Mouse (Mus musculus) brain, embryonic 14.5 days (tissue): ENCODE data around the gene Tspan31. TPM values are rescaled to one million over a fixed set of nuclear protein-coding genes. Genes with fewer than 3 reads are reported as not detected.
A peak's percentile ranks its signal among the peaks of the same experiment; 100 is the strongest.

ENCODE experiments used
- DNase-seq: peaks from one replicate; pipeline ENCODE4 v3.0.0-alpha.2; 2011; ENCODE audit warnings: low read depth
- CTCF ChIP-seq: fragments of 200-500 bp; IDR thresholded peaks from 2 replicates; pipeline ENCODE4 v1.5.1; 2012; ENCODE audit warnings: inconsistent platforms, mild to moderate bottlenecking, moderate library complexity, borderline replicate concordance; ENCODE audit not compliant: insufficient read depth, insufficient read length; ENCODE audit errors: extremely low read depth
- POLR2A ChIP-seq: fragments of 200-500 bp; IDR thresholded peaks from 2 replicates; pipeline ENCODE4 v1.6.1; 2012; ENCODE audit warnings: mild to moderate bottlenecking, inconsistent platforms, borderline replicate concordance; ENCODE audit not compliant: poor library complexity, insufficient read depth, insufficient read length, severe bottlenecking; ENCODE audit errors: extremely low read depth
- polyA plus RNA-seq: library from polyadenylated mRNA; depleted of rRNA; stranded (reverse); fragments of >200 nt; gene quantifications from 2 replicates; pipeline ENCODE4 v1.2.3, GENCODE M21; 2012; rRNA removed

Tspan31 gene
- polyA plus RNA-seq, 1 experiment, result 96.5 TPM

DNA sequence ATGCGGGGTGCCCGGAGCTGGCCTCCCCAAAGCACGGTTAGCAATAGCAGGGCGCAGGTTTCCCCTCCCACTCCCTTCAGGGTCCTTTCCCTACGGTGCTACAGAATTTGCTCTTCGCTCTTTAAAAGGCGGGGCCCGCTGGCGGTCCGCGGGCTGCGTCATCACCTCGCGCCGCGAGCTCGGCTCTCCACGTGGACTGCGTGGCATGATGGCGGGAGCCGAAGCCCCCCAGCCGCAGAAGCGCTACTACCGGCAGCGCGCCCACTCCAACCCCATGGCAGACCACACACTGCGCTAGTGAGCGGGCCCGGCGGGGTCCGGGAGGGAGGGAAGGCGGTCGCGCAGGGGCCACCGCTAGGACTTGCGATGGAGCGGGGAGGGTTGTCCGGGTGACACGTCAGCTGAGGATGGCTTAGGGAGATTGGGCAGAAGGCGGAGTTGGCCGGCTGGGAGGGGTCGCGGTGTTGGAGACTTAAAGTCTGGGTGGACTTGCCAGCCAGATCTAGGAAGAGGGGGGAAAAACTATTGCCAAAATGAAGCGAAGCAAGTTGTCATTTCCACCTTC is 28.2 kb downstream of the Tspan31 start:
- DNase-seq, result peak; percentile 96
- TF ChIP-seq CTCF (no peak), POLR2A (no peak)

DNA sequence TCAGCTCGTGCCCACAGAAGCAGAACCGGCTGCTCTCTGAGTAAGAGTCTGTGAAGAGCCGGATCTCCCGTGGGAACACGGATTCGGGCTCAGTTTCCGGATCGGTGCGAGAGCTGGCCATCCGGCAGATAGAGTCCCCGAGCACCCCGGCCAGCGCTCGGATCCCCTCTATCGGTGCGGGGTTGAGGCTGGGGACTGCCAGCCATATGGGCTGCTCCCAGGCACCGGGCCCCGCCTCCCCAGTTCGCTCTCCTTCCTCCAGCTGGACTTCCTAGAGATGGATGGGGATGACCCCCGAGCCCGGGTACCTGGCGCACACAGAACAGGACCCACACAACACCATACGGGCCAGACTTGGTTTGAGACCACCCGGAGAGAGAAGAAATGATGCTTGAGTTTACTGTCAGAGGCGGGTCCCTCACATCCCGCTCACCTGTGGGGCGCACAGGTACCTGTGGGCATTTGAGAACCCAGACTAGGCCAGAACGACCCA is 28.7 kb downstream of the Tspan31 start, which contains the start of the genes Mettl1 and Eef1akmt3:
Gene Mettl1, plus strand, starts transcription at position 141 of the 493 bp plus-strand sequence.
Gene Eef1akmt3, minus strand, starts transcription at position 240 of the 493 bp plus-strand sequence.
- no peak for DNase-seq
- no peak for TF ChIP-seq CTCF
- TF ChIP-seq POLR2A, result no peak

DNA sequence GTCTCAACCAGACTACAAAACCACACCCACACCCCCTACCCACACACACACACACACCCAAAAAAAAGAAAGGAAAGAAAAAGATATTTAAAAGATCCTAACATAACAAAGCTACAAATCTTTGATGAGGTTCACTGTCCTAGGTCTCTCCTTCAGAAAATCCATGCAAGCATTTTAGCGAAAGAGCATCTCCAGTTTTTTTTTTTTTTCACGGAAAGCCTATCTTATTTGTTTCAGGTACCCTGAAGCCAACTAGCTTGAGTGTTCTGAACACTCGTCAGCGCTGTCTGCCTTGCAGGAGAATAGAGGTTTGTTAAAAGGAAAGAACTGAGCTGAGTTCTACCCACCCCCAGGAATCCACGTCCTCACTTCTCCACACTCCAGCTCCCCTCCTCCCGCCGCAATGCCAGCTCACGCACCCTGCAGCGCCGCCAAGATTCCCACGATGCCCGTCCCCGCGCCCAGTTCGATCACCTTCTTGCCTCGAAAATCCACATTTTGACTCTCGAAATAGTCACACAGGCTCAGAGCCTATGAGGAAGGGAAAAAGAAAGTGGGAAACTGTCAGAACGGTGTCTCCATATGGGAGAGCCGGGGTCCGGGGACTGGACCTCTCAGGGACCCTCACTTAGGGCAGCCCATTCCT is 29.4 kb downstream of the Tspan31 start:
- no peak for DNase-seq
- TF ChIP-seq POLR2A (no peak), CTCF (no peak)

DNA sequence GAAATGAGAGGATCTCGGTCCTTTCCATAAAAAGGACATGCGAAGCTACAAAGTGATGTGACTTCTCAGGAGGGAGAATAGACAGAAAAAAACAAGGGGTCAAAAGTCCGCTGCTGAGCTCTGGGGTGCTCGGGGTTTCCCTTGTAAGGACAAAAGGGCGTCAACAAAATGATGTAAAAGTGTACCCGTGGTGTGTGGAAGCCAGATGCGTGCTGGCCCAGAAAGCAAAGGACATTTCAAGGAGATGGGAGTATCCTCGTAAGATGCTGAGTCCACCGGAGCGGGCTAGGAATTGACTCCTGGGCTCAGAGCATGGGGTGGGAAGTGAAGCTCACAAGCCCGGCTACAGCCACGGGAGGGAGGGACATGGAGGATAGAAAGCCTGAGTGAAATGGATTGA is 32.4 kb downstream of the Tspan31 start:
- DNase-seq, result no peak
- TF ChIP-seq POLR2A, result no peak
- TF ChIP-seq CTCF, result no peak

DNA sequence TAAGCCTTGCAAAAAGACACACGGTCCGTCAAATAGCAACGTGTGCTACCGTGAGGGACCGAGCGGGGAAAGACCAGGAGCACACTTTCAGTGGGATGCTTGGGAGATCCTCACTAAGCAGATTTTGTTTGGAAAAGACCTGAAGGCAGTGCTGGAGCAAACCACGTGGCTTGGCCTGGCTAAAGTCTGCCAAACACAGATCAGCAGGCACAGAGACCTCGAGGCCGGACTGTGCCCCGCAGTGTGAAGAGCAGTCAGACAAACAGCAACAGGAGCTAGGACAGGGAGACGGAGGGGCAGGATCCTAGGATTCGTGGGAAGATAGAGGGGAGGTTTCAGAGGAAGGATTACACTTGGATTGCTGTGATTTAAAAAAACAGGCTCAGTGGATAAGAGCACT is 33.8 kb downstream of the Tspan31 start:
- no peak for TF ChIP-seq CTCF
- no peak for DNase-seq

DNA sequence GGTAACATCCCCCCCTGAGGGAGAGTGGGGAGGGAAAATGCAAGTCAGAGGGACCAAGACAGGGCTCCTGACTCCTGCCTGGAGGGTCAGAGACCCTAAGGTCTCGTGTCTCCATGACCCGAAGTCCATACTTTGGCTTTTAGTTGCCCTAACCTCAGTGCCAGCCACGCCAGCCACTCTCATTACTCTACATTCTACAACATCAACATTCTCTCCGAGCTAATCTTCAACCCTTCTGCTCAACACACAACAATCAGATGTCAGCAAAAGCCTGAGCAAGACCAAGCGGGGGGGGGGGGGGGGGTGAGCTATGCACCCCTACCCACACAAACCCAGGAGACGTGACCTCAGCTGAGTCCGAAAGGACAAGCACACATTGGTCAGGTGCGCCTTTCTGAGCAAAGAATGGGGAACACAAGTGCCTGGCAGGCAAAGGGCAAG is 36.7 kb downstream of the Tspan31 start:
- DNase-seq, result no peak
- no peak for TF ChIP-seq POLR2A
- no peak for TF ChIP-seq CTCF

DNA sequence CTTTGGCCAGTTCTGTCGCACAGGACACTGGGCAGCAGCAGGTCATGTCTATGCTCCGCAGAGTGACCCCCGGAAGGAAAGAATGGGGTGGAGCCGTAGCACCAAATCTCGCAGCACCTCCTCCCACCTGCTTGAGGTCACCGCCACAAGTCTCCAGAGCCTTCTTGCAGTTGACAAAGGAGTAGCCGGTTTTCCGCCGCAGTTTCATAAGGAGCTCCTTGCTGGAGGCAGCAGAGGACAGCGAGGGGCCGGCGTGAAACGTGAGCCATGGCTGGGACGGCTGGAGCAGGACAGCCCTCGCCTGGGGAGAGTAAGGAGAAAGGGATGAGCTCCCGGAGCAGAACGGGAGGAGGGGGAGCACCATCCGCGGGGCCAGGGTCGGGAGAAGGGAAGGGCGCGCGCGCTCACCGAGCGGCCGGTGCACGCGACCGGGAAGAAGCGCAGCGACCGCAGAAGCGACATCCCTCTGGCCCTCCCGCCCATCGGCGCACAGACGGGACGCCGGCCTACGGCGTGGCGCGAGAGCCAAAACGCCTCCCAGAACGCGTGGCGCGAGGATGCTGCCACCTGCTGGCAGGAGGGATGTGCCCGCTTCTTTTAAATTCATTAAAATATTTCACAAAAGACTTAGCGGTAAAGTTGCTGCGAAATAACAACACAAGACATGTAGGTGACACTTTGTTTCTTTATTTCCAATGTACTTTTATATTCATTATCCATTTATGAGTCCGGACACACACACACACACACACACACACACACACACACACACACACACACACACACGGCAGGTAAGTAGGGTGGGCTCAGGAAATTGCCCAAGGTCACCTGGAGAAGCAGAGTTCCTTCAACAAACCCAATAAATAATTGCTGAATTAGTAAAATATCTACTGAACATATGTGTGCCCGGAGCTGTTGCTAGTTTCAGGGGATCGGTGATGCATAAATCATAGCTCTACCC is 39.4 kb downstream of the Tspan31 start, which contains the start of gene Tsfm:
Gene Tsfm, minus strand, starts transcription at position 505 of the 961 bp plus-strand sequence.
- TF ChIP-seq CTCF (peak; percentile 97), POLR2A (peak; percentile 85)
- peak; percentile 97 for DNase-seq

DNA sequence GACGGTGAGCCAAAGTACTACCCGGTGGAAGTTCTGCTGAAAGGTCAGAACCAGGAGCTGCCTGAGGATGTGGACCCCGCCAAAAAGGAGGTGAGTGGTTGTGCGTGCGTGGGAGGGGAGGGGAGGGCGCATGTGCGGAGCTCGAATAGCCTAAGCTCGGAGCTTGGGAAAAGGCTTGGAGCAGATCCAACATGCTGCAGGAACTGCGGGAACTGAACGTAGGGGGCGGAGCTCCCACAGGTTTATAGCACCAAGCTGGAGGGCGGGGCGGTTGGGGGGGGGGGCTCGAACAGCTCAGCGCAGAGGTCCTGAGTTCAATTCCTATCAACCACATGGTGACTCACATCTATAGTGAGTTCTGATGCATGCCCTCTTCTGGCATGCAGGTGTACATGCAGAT is 51.6 kb downstream of the Tspan31 start:
- DNase-seq, result no peak
- TF ChIP-seq CTCF, result no peak
- no peak for TF ChIP-seq POLR2A

Other genes starting within 250 kb of the Tspan31 start
- 8.6 and 9.6 TPM in 2 replicates for gene Atp23, start 168.9 kb downstream of the Tspan31 start, polyA plus RNA-seq
- 73.2 and 79.8 TPM in 2 replicates for gene Ctdsp2, start 91.5 kb downstream of the Tspan31 start, polyA plus RNA-seq
- gene Avil, start 69.6 kb downstream of the Tspan31 start, polyA plus RNA-seq, result 0.28 and 1.7 TPM in 2 replicates
- gene Tsfm, start 39.4 kb downstream of the Tspan31 start, polyA plus RNA-seq, result 41.2 and 52.3 TPM in 2 replicates
- 15.8 and 19.4 TPM in 2 replicates for gene Mettl1, start 28.9 kb downstream of the Tspan31 start, polyA plus RNA-seq
- gene Eef1akmt3, start 28.8 kb downstream of the Tspan31 start, polyA plus RNA-seq, result 0.19 and 0.40 TPM in 2 replicates
- gene Cyp27b1, start 22.0 kb downstream of the Tspan31 start, polyA plus RNA-seq, result 0.63 and 0.97 TPM in 2 replicates
- gene March9, start 10.1 kb downstream of the Tspan31 start, polyA plus RNA-seq, result 35.9 and 51.7 TPM in 2 replicates
- gene Cdk4, start 6.7 kb downstream of the Tspan31 start, polyA plus RNA-seq, result 871 and 1,231 TPM in 2 replicates
- 113 and 151 TPM in 2 replicates for gene Agap2, start 5.0 kb upstream of the Tspan31 start, polyA plus RNA-seq
- gene Os9, start 50.9 kb upstream of the Tspan31 start, polyA plus RNA-seq, result 71.3 and 93.8 TPM in 2 replicates
- gene B4galnt1, start 95.0 kb upstream of the Tspan31 start, polyA plus RNA-seq, result 48.7 and 72.4 TPM in 2 replicates
- 1.1 and 2.6 TPM in 2 replicates for gene Slc26a10, start 110.4 kb upstream of the Tspan31 start, polyA plus RNA-seq
- gene Arhgef25, start 119.8 kb upstream of the Tspan31 start, polyA plus RNA-seq, result 66.7 and 98.2 TPM in 2 replicates
- gene Dtx3, start 125.5 kb upstream of the Tspan31 start, polyA plus RNA-seq, result 405 and 652 TPM in 2 replicates
- gene Pip4k2c, start 141.3 kb upstream of the Tspan31 start, polyA plus RNA-seq, result 20.2 and 24.7 TPM in 2 replicates
- gene Kif5a, start 193.1 kb upstream of the Tspan31 start, polyA plus RNA-seq, result 97.5 and 134 TPM in 2 replicates
- 326 and 373 TPM in 2 replicates for gene Dctn2, start 196.1 kb upstream of the Tspan31 start, polyA plus RNA-seq
- 39.2 and 67.3 TPM in 2 replicates for gene Mbd6, start 218.8 kb upstream of the Tspan31 start, polyA plus RNA-seq
- 88.2 and 102 TPM in 2 replicates for gene Mars, start 241.5 kb upstream of the Tspan31 start, polyA plus RNA-seq